Mouse (Mus musculus) colon, adult 2 months (tissue): Measurements from ENCODE around the gene Gm12248. TPM values are rescaled to one million over a fixed set of nuclear protein-coding genes. Genes with fewer than 3 reads are reported as not detected.

Experiments used
- polyA plus RNA-seq: library from polyadenylated mRNA; depleted of rRNA; stranded (reverse); fragments of >200 nt; gene quantifications from 2 replicates; pipeline ENCODE4 v1.2.3, GENCODE M21; 2012; rRNA removed

Gene Gm12248
- 0.09 and 0.40 TPM in 2 replicates for polyA plus RNA-seq

GRCm38 (mm10) chr11:58093021-58093528 lies at the start of gene Gm12248:
Gene Gm12248, minus strand, starts transcription at chr11:58093134.

GRCm38 (mm10) chr11:58103697-58104306 lies 10.9 kb upstream of the Gm12248 start, which contains the start of gene Cnot8:
Gene Cnot8, plus strand, starts transcription at chr11:58104153.

Other genes starting within 250 kb of the Gm12248 start
- gene Larp1, start 84.1 kb downstream of the Gm12248 start, polyA plus RNA-seq, result 35.2 and 37.2 TPM in 2 replicates
- 29.1 and 36.0 TPM in 2 replicates for gene Cnot8, start 11.0 kb upstream of the Gm12248 start, polyA plus RNA-seq
- 5.5 and 5.9 TPM in 2 replicates for gene Gemin5, start 75.4 kb upstream of the Gm12248 start, polyA plus RNA-seq
- 22.7 and 27.2 TPM in 2 replicates for gene Mrpl22, start 78.5 kb upstream of the Gm12248 start, polyA plus RNA-seq
- gene Igtp, start 106.4 kb upstream of the Gm12248 start, polyA plus RNA-seq, result 4.1 and 5.9 TPM in 2 replicates
- gene Irgm2, start 106.5 kb upstream of the Gm12248 start, polyA plus RNA-seq, result 5.0 and 5.3 TPM in 2 replicates
- gene 4930438A08Rik, start 181.7 kb upstream of the Gm12248 start, polyA plus RNA-seq, result 0.05 TPM in 1 of 2 replicates, not detected in the other
- gene Zfp692, start 213.9 kb upstream of the Gm12248 start, polyA plus RNA-seq, result 43.0 and 45.3 TPM in 2 replicates
- 46.9 and 49.0 TPM in 2 replicates for gene Zfp672, start 237.2 kb upstream of the Gm12248 start, polyA plus RNA-seq
- gene Sh3bp5l, start 237.6 kb upstream of the Gm12248 start, polyA plus RNA-seq, result 36.8 and 41.1 TPM in 2 replicates